Mouse (Mus musculus) intestine, embryonic 16.5 days (tissue): ENCODE results near the gene Sap30. TPM values are rescaled to one million over a fixed set of nuclear protein-coding genes. Genes with fewer than 3 reads are reported as not detected.

Experiments used
- ATAC-seq: fragments of 200-750 bp; cut with Nextera tagmentation; 2 replicates; pipeline ENCODE4 v1.8.0; 2017; ENCODE audit warnings: moderate TSS enrichment, moderate library complexity
- H3K27ac ChIP-seq: fragments of 300-500 bp; sonication (generic); 2 replicates; pipeline ENCODE4 v1.5.1; 2014; ENCODE audit warnings: mild to moderate bottlenecking, low read length
- H3K27me3 ChIP-seq: fragments of 300-500 bp; sonication (generic); replicated peaks from 2 replicates; pipeline ENCODE4 v1.6.1; 2014; ENCODE audit warnings: low read length, control low read depth, mixed read lengths; ENCODE audit not compliant: control insufficient read depth, insufficient read depth
- H3K36me3 ChIP-seq: fragments of 300-500 bp; sonication (generic); 2 replicates; pipeline ENCODE4 v1.6.1; 2014; ENCODE audit warnings: low read length, control low read depth; ENCODE audit not compliant: control insufficient read depth, insufficient read depth
- H3K4me1 ChIP-seq: fragments of 300-500 bp; sonication (generic); 2 replicates; pipeline ENCODE4 v1.6.1; 2014; ENCODE audit warnings: low read length, control low read depth, mixed read lengths; ENCODE audit not compliant: control insufficient read depth, insufficient read depth
- H3K4me2 ChIP-seq: fragments of 300-500 bp; sonication (generic); 2 replicates; pipeline ENCODE4 v1.6.1; 2014; ENCODE audit warnings: low read depth, low read length, control low read depth
- H3K4me3 ChIP-seq: fragments of 300-500 bp; sonication (generic); 2 replicates; pipeline ENCODE4 v1.5.1; 2014; ENCODE audit warnings: mild to moderate bottlenecking, low read length
- H3K9ac ChIP-seq: fragments of 300-500 bp; sonication (generic); 2 replicates; pipeline ENCODE4 v1.6.1; 2014; ENCODE audit warnings: low read depth, low read length
- H3K9me3 ChIP-seq: fragments of 300-500 bp; sonication (generic); 2 replicates; pipeline ENCODE4 v1.6.1; 2016; ENCODE audit warnings: low read length, control low read depth; ENCODE audit not compliant: control insufficient read depth
- WGBS: fragments of 180-500 bp; shearing (Covaris S2); extraction: QIAGEN DNeasy Blood & Tissue Kit; methylation state at CpG from one replicate; pipeline ENCODE4 v1.1.7; 2014; 5-methylcytosine and 5-hydroxymethylcytosine counted together
- polyA plus RNA-seq: library from polyadenylated mRNA; unstranded; fragments of >200 nt; fragmentation: Nextera tagmentation; extraction: Ambion mirVana; gene quantifications from 2 replicates; pipeline ENCODE4 v1.2.1, GENCODE M21; 2015

The Sap30 gene
- 20.6 and 21.7 TPM in 2 replicates for polyA plus RNA-seq

DNA sequence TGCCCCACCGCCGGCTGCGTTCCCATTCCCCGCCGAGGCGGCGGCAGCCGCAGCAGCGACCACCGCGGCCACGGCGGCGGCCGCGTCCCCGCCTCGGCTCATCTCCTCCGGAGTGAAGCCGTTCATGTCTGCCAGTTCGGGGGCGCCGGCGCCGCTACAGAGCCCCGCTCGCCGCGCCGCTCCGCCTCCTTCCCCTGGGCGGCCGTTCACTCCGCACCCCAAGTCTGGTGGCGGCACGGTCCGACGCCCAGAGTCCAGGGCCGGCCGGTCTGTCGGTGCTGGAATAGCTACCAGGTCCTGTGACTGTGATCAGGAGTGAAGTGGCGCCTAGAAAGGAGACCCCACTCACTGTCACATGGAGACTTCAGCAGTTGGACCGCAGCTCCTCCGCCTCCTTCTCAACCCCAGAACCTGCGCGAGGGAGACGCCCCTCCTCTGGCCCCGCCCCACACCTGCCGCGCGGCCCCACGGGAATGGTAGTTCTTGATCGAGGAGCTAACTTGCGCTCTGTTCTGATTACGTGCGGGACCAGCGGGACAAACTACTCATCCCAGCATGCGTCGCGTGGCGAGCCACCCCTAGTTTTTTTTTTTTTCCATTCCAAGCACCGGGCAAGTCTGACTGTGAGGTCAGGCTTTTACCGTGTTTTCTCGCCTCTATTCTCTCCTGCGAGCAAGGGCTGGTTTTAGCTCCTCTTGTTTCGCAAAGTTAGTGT lies at the start of gene Sap30:
TSS of gene Sap30 (minus strand) at position 420 of the 715 bp plus-strand sequence.
- Histone ChIP-seq H3K4me3 (peak within 1 kb of the TSS; percentile 84), H3K27ac (peak within 1 kb of the TSS; percentile 95), H3K4me2 (peak within 1 kb of the TSS; percentile 81), H3K4me1 (peaks cover 6% of the 10 kb centered on the region), H3K36me3 (peaks cover 2% of the 10 kb centered on the region; the same call in 1 of the 2 replicates), H3K9me3 (no peaks in the 10 kb centered on the region), H3K27me3 (no peaks in the 10 kb centered on the region), H3K9ac (peak within 1 kb of the TSS; percentile 82)
- ATAC-seq = peak; percentile 96
- WGBS = under 1% methylated on average over 66 of the region's 66 CpGs

DNA sequence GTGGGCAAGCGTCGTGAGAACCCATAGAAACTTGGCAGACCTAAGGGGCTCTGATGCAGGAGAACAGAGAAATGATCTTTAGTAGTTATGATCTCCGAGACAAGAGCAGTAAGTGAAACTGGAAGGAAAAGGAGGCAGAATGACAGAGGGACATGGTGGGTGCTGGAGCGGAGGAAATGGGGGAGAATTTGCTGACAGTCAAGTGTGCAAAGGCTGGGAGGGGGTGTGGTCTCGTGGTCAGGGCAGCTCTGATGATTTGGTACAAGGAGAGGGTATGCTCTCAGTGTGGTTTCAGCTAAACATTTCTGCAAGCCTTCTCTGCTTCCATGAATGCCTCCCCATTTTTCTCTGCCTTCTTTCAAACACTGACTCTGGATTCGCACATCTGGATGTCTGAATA lies 48.5 kb upstream of the Sap30 start:
- H3K9me3 ChIP-seq = no peaks in the 10 kb centered on the region
- no peak overlapping the region for H3K9ac ChIP-seq
- no peak overlapping the region for H3K27ac ChIP-seq
- H3K36me3 ChIP-seq = 0 out of 2 replicates have a peak, but pooled peaks cover 9% of the 10 kb centered on the region
- WGBS = 90% methylated on average over 6 of the region's 6 CpGs
- no peaks in the 10 kb centered on the region for H3K27me3 ChIP-seq
- no peak overlapping the region for H3K4me3 ChIP-seq
- no peak for ATAC-seq
- H3K4me2 ChIP-seq = no peak overlapping the region
- H3K4me1 ChIP-seq = no peaks in the 10 kb centered on the region

GRCm38 (mm10) chr8:57534495-57534894 lies 46.8 kb upstream of the Sap30 start:
- H3K4me3 ChIP-seq = no peak overlapping the region
- WGBS = 76% methylated on average over 4 of the region's 4 CpGs
- H3K36me3 ChIP-seq = 0 out of 2 replicates have a peak, but pooled peaks cover 9% of the 10 kb centered on the region
- no peak overlapping the region for H3K4me2 ChIP-seq
- no peak for ATAC-seq
- H3K9me3 ChIP-seq = no peaks in the 10 kb centered on the region
- H3K4me1 ChIP-seq = no peaks in the 10 kb centered on the region
- no peaks in the 10 kb centered on the region for H3K27me3 ChIP-seq
- no peak overlapping the region for H3K27ac ChIP-seq
- H3K9ac ChIP-seq = no peak overlapping the region

DNA sequence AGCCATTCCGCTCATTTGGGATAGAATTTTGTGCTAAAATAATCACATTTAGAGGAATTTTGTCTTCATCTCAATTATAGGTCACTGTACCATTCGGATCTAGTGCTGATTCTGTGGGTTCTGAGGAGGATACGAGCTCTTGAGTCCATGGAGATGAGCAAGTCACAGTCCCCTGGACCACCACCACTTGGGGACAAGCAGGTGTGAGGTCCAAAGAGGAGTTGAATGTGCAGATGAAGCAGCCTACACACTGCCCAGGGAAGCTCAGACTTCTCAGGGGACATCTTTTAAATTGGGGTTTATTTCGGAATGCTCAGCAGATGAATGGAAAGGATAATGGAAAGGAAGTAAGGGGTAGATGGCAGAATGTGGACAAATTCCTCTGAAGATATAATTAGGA lies 45.4 kb upstream of the Sap30 start:
- 88% methylated on average over 4 of the region's 4 CpGs for WGBS
- Histone ChIP-seq H3K9ac (no peak overlapping the region), H3K27ac (no peak overlapping the region), H3K27me3 (no peaks in the 10 kb centered on the region), H3K36me3 (0 out of 2 replicates have a peak, but pooled peaks cover 9% of the 10 kb centered on the region), H3K4me3 (no peak overlapping the region), H3K9me3 (no peaks in the 10 kb centered on the region), H3K4me1 (no peaks in the 10 kb centered on the region), H3K4me2 (no peak overlapping the region)
- ATAC-seq = no peak

DNA sequence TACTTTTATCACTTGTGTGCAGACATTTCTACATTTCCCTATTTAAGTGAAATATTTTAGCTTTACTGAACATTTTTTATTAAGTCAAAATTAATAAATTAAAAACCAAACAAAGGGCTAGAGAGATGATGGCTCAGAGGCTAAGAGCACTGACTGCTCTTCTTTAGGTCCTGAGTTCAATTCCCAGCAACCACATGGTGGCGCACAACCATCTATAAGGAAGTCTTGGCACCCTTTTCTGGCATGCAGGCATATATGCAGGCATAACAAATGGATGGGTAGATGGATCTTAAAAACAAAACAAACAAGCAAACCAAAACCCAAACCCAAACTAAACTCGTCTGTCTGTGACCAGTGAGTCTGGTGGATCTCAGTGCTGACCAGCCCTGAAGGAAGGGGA lies 44.6 kb upstream of the Sap30 start:
- Histone ChIP-seq H3K4me1 (no peaks in the 10 kb centered on the region), H3K27me3 (no peaks in the 10 kb centered on the region), H3K9ac (no peak overlapping the region), H3K4me3 (no peak overlapping the region), H3K4me2 (no peak overlapping the region), H3K9me3 (no peaks in the 10 kb centered on the region), H3K27ac (no peak overlapping the region), H3K36me3 (0 out of 2 replicates have a peak, but pooled peaks cover 9% of the 10 kb centered on the region)
- ATAC-seq = no peak
- WGBS = 59% methylated on average over 2 of the region's 2 CpGs

- Histone ChIP-seq H3K4me1 (no peaks in the 10 kb centered on the region), H3K4me2 (no peak overlapping the region; the same call in 1 of the 2 replicates), H3K4me3 (no peak overlapping the region), H3K27me3 (no peaks in the 10 kb centered on the region), H3K9ac (no peak overlapping the region), H3K36me3 (0 out of 2 replicates have a peak, but pooled peaks cover 8% of the 10 kb centered on the region), H3K27ac (no peak overlapping the region), H3K9me3 (no peaks in the 10 kb centered on the region)
- WGBS = 23% methylated on average over 15 of the region's 15 CpGs
- ATAC-seq = peak; percentile 79
Measured at GRCm38 (mm10) chr8:57530666-57531349, 43.1 kb upstream of the Sap30 start.

DNA sequence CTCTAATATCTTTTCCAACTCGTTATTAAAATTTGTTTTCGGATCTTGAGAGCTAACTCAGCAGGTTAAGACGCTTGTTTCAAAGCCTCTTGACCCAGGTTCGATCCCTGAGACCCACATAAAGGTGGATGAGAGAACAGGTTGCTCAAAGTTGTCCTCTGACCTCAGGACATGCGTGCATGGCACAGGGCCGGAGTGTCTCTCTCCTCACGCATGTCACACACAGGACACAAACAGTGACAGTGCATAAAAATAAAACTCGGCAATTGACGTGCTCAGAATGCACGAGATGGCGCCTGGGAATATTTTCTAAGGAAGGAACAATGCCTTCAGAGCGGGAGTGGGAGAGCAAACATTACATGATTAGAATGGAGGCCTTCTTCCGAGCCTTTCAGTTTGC lies 42.6 kb upstream of the Sap30 start:
- H3K4me2 ChIP-seq = no peak overlapping the region; the same call in 1 of the 2 replicates
- no peak overlapping the region for H3K9ac ChIP-seq
- no peaks in the 10 kb centered on the region for H3K4me1 ChIP-seq
- H3K4me3 ChIP-seq = no peak overlapping the region
- WGBS = 91% methylated on average over 13 of the region's 13 CpGs
- no peak for ATAC-seq
- H3K27me3 ChIP-seq = no peaks in the 10 kb centered on the region
- H3K9me3 ChIP-seq = no peaks in the 10 kb centered on the region
- no peak overlapping the region for H3K27ac ChIP-seq
- H3K36me3 ChIP-seq = 0 out of 2 replicates have a peak, but pooled peaks cover 6% of the 10 kb centered on the region

- Histone ChIP-seq H3K4me3 (no peak overlapping the region), H3K36me3 (0 out of 2 replicates have a peak, but pooled peaks cover 3% of the 10 kb centered on the region), H3K9me3 (no peaks in the 10 kb centered on the region), H3K9ac (no peak overlapping the region), H3K27ac (no peak overlapping the region), H3K4me2 (no peak overlapping the region), H3K27me3 (no peaks in the 10 kb centered on the region), H3K4me1 (no peaks in the 10 kb centered on the region)
- 100% methylated on average over 1 of the region's 1 CpGs for WGBS
- ATAC-seq = no peak
Measured at GRCm38 (mm10) chr8:57528036-57528435, 40.4 kb upstream of the Sap30 start.

- Histone ChIP-seq H3K36me3 (0 out of 2 replicates have a peak, but pooled peaks cover 2% of the 10 kb centered on the region), H3K27me3 (no peaks in the 10 kb centered on the region), H3K9ac (no peak overlapping the region), H3K27ac (no peak overlapping the region), H3K4me1 (no peaks in the 10 kb centered on the region), H3K4me3 (no peak overlapping the region), H3K9me3 (no peaks in the 10 kb centered on the region), H3K4me2 (no peak overlapping the region)
- WGBS = 78% methylated on average over 12 of the region's 12 CpGs
- no peak for ATAC-seq
Measured at GRCm38 (mm10) chr8:57520186-57520786, 32.6 kb upstream of the Sap30 start.
